Mouse (Mus musculus): Measurements from ENCODE around the gene Smyd1. TPM values are rescaled to one million over a fixed set of nuclear protein-coding genes. Genes with fewer than 3 reads are reported as not detected.

The Smyd1 gene
- total RNA-seq, 2 experiments from 2014 or later: 2.7 to 6.3 TPM

Small RNA genes within 50 kb of the gene (microRNA-seq; reads per million reads assigned to microRNA genes)
- 37.3 reads per million, percentile 35 among the genes with 10 or more reads in this experiment for gene Mir8112

Other genes with a start within 250 kb of the Smyd1 start
- gene Thnsl2, start 177.8 kb downstream of the Smyd1 start, total RNA-seq (2021): 10 to 100 TPM; 27.9 to 31.7 TPM
- 100 to 1,000 TPM in 1 of 2 experiments, 1 to 10 TPM in 1; 7.4 to 190 TPM for gene Fabp1, start 122.4 kb downstream of the Smyd1 start, total RNA-seq (2021)
- gene Krcc1, start 50.6 kb downstream of the Smyd1 start, total RNA-seq (2021): 10 to 100 TPM; 48.8 to 55.4 TPM
- not detected for gene Cd8b1, start 555 bp upstream of the Smyd1 start, total RNA-seq (2021)
- under 1 TPM in 1 of 2 experiments, not detected in 1; 0.40 TPM for gene Cd8a, start 51.2 kb upstream of the Smyd1 start, total RNA-seq (2021)
- gene Rmnd5a, start 118.4 kb upstream of the Smyd1 start, total RNA-seq (2021): 10 to 100 TPM; 75.1 to 81.6 TPM
- gene Rnf103, start 171.7 kb upstream of the Smyd1 start, total RNA-seq (2021): 10 to 100 TPM; 38.9 to 39.1 TPM
- 100 to 1,000 TPM in 1 of 2 experiments, 10 to 100 TPM in 1; 92.9 to 102 TPM for gene Chmp3, start 221.6 kb upstream of the Smyd1 start, total RNA-seq (2021)